Mouse (Mus musculus) lung, postnatal 0 days (tissue): Measurements from ENCODE around the gene Bcas2. TPM values are rescaled to one million over a fixed set of nuclear protein-coding genes. Genes with fewer than 3 reads are reported as not detected.
"Not testable (repeated sequence)": the region's sequence is repeated elsewhere in the genome, so short reads cannot be mapped to it uniquely, and the experiment has no call there.

Source experiments
- ATAC-seq: fragments of 200-750 bp; cut with Nextera tagmentation; 2 replicates; pipeline ENCODE4 v1.8.0; 2017; ENCODE audit warnings: moderate library complexity
- DNase-seq: peaks from one replicate; pipeline ENCODE4 v3.0.0-alpha.2; 2016; ENCODE audit warnings: low spot score
- H3K27ac ChIP-seq: fragments of 300-500 bp; sonication (generic); 2 replicates; pipeline ENCODE4 v1.5.1; 2014; ENCODE audit warnings: antibody characterized with exemption, mild to moderate bottlenecking, low read length, mixed read lengths
- H3K27me3 ChIP-seq: fragments of 300-500 bp; sonication (generic); replicated peaks from 2 replicates; pipeline ENCODE4 v1.6.1; 2014; ENCODE audit warnings: low read length, mixed read lengths; ENCODE audit not compliant: insufficient read depth
- H3K36me3 ChIP-seq: fragments of 300-500 bp; sonication (generic); 2 replicates; pipeline ENCODE4 v1.6.1; 2014; ENCODE audit warnings: low read length, mixed read lengths; ENCODE audit not compliant: insufficient read depth
- H3K4me1 ChIP-seq: fragments of 300-500 bp; sonication (generic); 2 replicates; pipeline ENCODE4 v1.6.1; 2014; ENCODE audit warnings: antibody characterized with exemption, low read depth, low read length, mixed read lengths; ENCODE audit not compliant: insufficient read depth
- H3K4me2 ChIP-seq: fragments of 300-500 bp; sonication (generic); replicated peaks from 2 replicates; pipeline ENCODE4 v1.6.1; 2014; ENCODE audit warnings: low read depth, mild to moderate bottlenecking, low read length, moderate library complexity, mixed read lengths
- H3K4me3 ChIP-seq: fragments of 300-500 bp; sonication (generic); 2 replicates; pipeline ENCODE4 v1.5.1; 2014; ENCODE audit warnings: low read depth, low read length
- H3K9ac ChIP-seq: fragments of 300-500 bp; sonication (generic); replicated peaks from 2 replicates; pipeline ENCODE4 v1.6.1; 2014; ENCODE audit warnings: low read depth, mild to moderate bottlenecking
- H3K9me3 ChIP-seq: fragments of 300-500 bp; sonication (generic); 2 replicates; pipeline ENCODE4 v1.6.1; 2016; ENCODE audit warnings: low read length, mixed read lengths
- CTCF ChIP-seq: IDR thresholded peaks from 2 replicates; pipeline ENCODE4 v1.5.1; 2016; ENCODE audit warnings: antibody characterized with exemption, mild to moderate bottlenecking
- EP300 ChIP-seq: IDR thresholded peaks from 2 replicates; pipeline ENCODE4 v1.6.1; 2016; ENCODE audit warnings: antibody characterized with exemption, mild to moderate bottlenecking, control low read depth
- WGBS: fragments of 180-500 bp; shearing (Covaris S2); extraction: QIAGEN DNeasy Blood & Tissue Kit; methylation state at CpG from one replicate; pipeline ENCODE4 v1.1.7; 2014; 5-methylcytosine and 5-hydroxymethylcytosine counted together
- polyA plus RNA-seq: library from polyadenylated mRNA; unstranded; fragments of >200 nt; fragmentation: Nextera tagmentation; extraction: Ambion mirVana; gene quantifications from 2 replicates; pipeline ENCODE4 v1.2.1, GENCODE M21; 2015

The Bcas2 gene
- polyA plus RNA-seq, 1 experiment from 2014 or later: 89.8 TPM

DNA sequence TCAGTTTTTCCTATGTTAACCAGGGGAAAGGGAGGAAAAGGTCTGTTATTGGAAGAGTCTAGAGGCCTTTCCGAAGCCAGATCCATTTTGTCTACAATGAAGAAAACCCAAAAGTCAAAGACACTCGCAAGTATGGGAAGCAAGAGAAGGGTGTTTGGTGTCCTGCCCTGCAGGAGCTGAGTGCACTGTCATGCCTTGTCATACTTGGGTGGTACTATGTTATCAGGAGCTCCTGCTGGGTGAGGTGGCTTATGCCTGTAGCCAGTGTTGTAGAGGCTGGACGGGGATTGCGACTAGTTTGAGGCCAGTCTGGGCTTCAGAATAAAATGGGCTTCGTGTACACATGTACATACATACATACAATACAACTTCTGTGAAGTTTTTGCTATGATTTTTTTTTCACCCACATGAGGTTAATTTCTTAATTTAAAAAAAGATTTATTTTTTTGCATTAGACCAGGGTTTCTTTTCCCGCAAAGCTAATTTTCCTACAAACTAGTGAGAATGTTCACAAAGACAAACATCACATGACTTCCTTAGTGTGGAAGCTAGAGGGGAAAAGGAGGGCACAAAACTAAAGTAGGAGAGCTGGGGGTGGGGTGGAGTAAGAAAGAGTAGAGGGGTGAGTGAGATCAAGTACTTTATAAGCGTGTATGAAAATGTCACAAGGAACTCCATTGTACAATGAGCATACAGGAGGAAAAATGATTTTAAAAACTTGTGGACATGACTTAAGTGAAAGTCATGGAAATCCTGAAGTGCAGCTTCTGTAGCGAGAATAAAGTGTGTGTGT, 41.9 kb upstream of the Bcas2 start:
- H3K4me3 ChIP-seq: no peak overlapping the region
- no peak overlapping the region for H3K9ac ChIP-seq
- ATAC-seq (peak; percentile 44), DNase-seq (peak; percentile 23)
- WGBS: 48% methylated on average over 8 of the region's 8 CpGs
- H3K36me3 ChIP-seq: no peaks in the 10 kb centered on the region
- peaks cover 10% of the 10 kb centered on the region; the same call in 1 of the 2 replicates for H3K4me1 ChIP-seq
- TF ChIP-seq CTCF (no peak), EP300 (no peak)
- no peaks in the 10 kb centered on the region for H3K9me3 ChIP-seq
- 0 out of 2 replicates have a peak overlapping the region, but pooled peaks have one; percentile 19 for H3K4me2 ChIP-seq
- no peaks in the 10 kb centered on the region for H3K27me3 ChIP-seq
- 0 out of 2 replicates have a peak overlapping the region, but pooled peaks have one; percentile 43 for H3K27ac ChIP-seq

GRCm38 (mm10) chr3:103130236-103130751, 41.2 kb upstream of the Bcas2 start:
- no peak overlapping the region for H3K9ac ChIP-seq
- ATAC-seq: peak; percentile 86

GRCm38 (mm10) chr3:103133098-103133497, 38.4 kb upstream of the Bcas2 start:
- DNase-seq: no peak
- WGBS: 93% methylated on average over 10 of the region's 10 CpGs
- H3K4me2 ChIP-seq: no peak overlapping the region
- H3K9me3 ChIP-seq: no peaks in the 10 kb centered on the region
- no peaks in the 10 kb centered on the region for H3K27me3 ChIP-seq
- H3K4me1 ChIP-seq: peaks cover 10% of the 10 kb centered on the region; the same call in 1 of the 2 replicates
- no peak overlapping the region for H3K4me3 ChIP-seq
- peaks cover 4% of the 10 kb centered on the region; the same call in 1 of the 2 replicates for H3K36me3 ChIP-seq
- ATAC-seq: no peak
- no peak overlapping the region for H3K27ac ChIP-seq
- TF ChIP-seq EP300 (no peak), CTCF (no peak)
- no peak overlapping the region for H3K9ac ChIP-seq

More at GRCm38 (mm10) chr3:103130236-103130751, 41.2 kb upstream of the Bcas2 start:
- H3K4me1 ChIP-seq: peaks cover 10% of the 10 kb centered on the region; the same call in 1 of the 2 replicates
- H3K9me3 ChIP-seq: no peaks in the 10 kb centered on the region
- TF ChIP-seq CTCF: no peak
- TF ChIP-seq EP300: peak; percentile 47; the same call in 1 of the 2 replicates
- H3K27me3 ChIP-seq: no peaks in the 10 kb centered on the region
- H3K4me3 ChIP-seq: no peak overlapping the region
- peak; percentile 73 for DNase-seq
- 19% methylated on average over 6 of the region's 6 CpGs for WGBS
- H3K27ac ChIP-seq: peak overlapping the region; percentile 43; the same call in 1 of the 2 replicates
- H3K36me3 ChIP-seq: no peaks in the 10 kb centered on the region
- peak overlapping the region; percentile 19; the same call in 1 of the 2 replicates for H3K4me2 ChIP-seq

DNA sequence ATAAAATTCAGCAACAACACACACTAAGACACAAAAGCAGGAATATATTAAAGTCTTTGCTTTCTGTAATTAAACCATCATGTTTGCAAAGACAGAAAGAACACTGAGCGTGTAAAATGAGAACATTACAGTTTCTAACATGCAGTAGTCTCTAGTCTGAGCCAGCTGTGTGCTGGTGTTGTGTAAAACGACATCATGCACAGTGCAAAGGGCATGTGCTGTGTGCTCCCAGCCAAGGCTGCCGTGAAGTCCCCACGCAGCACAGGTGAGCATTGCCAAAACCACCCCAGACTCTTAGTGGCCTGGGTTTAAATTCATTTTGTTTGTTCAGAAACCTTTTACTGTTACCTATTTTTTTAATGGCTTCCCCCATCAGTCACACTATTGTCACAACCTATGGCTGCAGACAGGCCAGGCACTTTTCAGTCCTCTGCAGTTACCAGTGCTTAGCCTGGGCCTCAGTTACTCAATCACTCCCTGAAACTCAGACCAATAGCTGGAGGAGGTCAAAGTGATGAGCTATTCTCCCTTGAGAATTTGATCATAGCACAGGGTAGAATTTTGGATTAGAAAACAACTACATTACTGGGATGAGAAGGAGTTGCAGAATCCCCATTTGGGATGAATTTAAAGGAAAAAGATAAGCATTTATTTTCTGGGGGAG, 34.9 kb upstream of the Bcas2 start:
- DNase-seq (no peak), ATAC-seq (no peak)
- TF ChIP-seq CTCF (no peak), EP300 (no peak)
- H3K4me1 ChIP-seq: no peaks in the 10 kb centered on the region
- no peaks in the 10 kb centered on the region for H3K9me3 ChIP-seq
- peaks cover 4% of the 10 kb centered on the region; the same call in 1 of the 2 replicates for H3K36me3 ChIP-seq
- H3K27ac ChIP-seq: no peak overlapping the region
- H3K27me3 ChIP-seq: no peaks in the 10 kb centered on the region
- H3K9ac ChIP-seq: no peak overlapping the region
- no peak overlapping the region for H3K4me3 ChIP-seq
- no peak overlapping the region for H3K4me2 ChIP-seq
- 76% methylated on average over 4 of the region's 4 CpGs for WGBS

DNA sequence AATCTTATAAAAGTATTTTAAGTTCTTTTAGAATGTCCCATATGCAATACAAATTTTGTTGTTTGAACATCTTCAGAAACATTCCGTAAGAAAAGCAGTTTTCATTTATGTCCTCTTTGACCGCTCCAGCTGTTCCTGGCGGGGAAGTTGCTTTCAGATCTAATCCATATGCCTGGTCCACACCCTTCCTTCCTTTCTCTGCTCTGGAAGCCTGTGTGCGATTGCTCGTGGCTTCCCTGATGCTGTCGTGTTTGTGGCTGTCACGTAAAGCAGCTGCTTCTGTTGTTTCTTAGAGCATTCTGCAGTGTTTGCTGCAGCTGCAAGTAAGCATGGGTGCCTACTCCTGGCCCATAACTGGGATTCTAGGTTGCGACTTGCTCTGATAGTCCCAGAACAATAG, 32.4 kb upstream of the Bcas2 start:
- peak; percentile 92 for ATAC-seq
- peak; percentile 81 for TF ChIP-seq EP300
- no peak for TF ChIP-seq CTCF
- Histone ChIP-seq H3K36me3 (peaks cover 4% of the 10 kb centered on the region; the same call in 1 of the 2 replicates), H3K27me3 (no peaks in the 10 kb centered on the region), H3K27ac (peak overlapping the region; percentile 11; the same call in 1 of the 2 replicates), H3K4me3 (no peak overlapping the region), H3K4me2 (0 out of 2 replicates have a peak overlapping the region, but pooled peaks have one; percentile 4), H3K9ac (no peak overlapping the region), H3K4me1 (no peaks in the 10 kb centered on the region), H3K9me3 (no peaks in the 10 kb centered on the region)
- peak; percentile 86 for DNase-seq
- 41% methylated on average over 8 of the region's 8 CpGs for WGBS

DNA sequence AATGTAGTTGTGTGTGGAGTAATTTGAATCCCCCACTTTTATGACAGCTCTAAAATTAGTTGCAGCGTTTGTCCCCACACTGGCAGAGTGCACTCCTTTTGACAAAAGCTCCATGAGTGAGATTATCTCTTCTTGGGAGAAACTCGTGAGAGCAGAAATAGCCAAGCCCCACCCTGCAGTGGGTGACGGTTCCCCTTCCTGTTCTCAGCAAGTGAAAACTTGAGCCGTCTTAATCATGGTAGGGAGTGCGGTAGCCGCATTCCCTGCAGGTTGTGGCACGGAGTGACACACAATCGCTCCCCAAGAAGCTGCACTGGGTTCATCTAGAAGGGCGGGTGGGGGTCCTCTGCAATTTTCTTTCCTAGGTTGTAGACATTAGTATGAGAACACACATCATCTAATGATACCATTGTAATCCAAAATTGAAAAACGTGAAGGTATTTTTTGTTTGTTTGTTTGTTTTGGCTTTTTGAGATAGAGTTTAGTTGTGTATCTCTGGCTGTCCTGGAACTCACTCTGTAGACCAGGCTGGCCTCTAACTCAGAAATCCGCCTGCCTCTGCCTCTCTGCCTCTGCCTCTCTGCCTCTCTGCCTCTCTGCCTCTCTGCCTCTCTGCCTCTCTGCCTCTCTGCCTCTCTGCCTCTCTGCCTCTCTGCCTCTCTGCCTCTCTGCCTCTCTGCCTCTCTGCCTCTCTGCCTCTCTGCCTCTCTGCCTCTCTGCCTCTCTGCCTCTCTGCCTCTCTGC, 31.2 kb upstream of the Bcas2 start:
- ATAC-seq: peak; percentile 51
- not testable (repeated sequence) for H3K9ac ChIP-seq, H3K4me1 ChIP-seq, H3K27me3 ChIP-seq, H3K4me3 ChIP-seq, H3K36me3 ChIP-seq, H3K4me2 ChIP-seq, H3K9me3 ChIP-seq
- 52% methylated on average over 11 of the region's 11 CpGs for WGBS
- DNase-seq: peak; percentile 42
- H3K27ac ChIP-seq: peak overlapping the region; percentile 11
